Mouse (Mus musculus): Measurements from ENCODE around the gene Sectm1a. TPM values are rescaled to one million over a fixed set of nuclear protein-coding genes. Genes with fewer than 3 reads are reported as not detected.
"Not testable (repeated sequence)": the region's sequence is repeated elsewhere in the genome, so short reads cannot be mapped to it uniquely, and the experiment has no call there.

Gene Sectm1a
- polyA plus RNA-seq, 1 experiment from 2014 or later, result not detected

- no peak overlapping the region for H3K27ac ChIP-seq (ENCODE audit: low read length)
- H3K4me3 ChIP-seq (ENCODE audit: low read depth, low read length), result no peak overlapping the region
- no peak for ATAC-seq
- H3K4me2 ChIP-seq (ENCODE audit: low read length), result no peak overlapping the region
- no peaks in the 10 kb centered on the region for H3K4me1 ChIP-seq (ENCODE audit: control insufficient read depth, insufficient read depth, low read length)
- H3K36me3 ChIP-seq (ENCODE audit: control insufficient read depth, insufficient read depth, low read length), result no peaks in the 10 kb centered on the region
- 44% methylated on average over 1 of the region's 1 CpGs for whole genome bisulfite sequencing
- no peaks in the 10 kb centered on the region; the same call in 1 of the 2 replicates for H3K27me3 ChIP-seq (ENCODE audit: control insufficient read depth, insufficient read depth, low read depth, low read length)
- no peaks in the 10 kb centered on the region for H3K9me3 ChIP-seq (replicated peaks; ENCODE audit: control insufficient read depth, low read length, poor library complexity, severe bottlenecking)
- H3K9ac ChIP-seq (ENCODE audit: low read depth, low read length), result no peak overlapping the region
These were observed 35.7 kb downstream of the Sectm1a start for GRCm38 (mm10) chr11:121045286-121045685.

DNA sequence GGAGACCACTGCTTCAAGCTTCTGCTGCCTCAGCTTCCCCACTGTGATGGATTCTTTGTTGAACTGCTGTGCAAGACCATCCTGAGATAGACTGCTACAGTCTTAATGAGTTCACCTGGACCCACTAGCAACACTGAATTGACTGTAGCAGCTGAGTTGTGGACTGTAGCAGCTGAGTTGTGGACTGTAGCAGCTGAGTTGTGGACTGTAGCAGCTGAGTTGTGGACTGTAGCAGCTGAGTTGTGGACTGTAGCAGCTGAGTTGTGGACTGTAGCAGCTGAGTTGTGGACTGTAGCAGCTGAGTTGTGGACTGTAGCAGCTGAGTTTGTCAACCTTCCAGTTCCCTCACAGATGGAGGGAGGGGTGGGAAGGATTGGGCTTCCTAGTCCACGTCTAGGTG is 38.0 kb downstream of the Sectm1a start:
- WGBS, result 40% methylated on average over 1 of the region's 1 CpGs
- not testable (repeated sequence) for H3K27me3 ChIP-seq (ENCODE audit: control insufficient read depth, insufficient read depth, low read depth, low read length); H3K9me3 ChIP-seq (replicated peaks; ENCODE audit: control insufficient read depth, low read length, poor library complexity, severe bottlenecking); H3K4me3 ChIP-seq (ENCODE audit: low read depth, low read length); H3K36me3 ChIP-seq (ENCODE audit: control insufficient read depth, insufficient read depth, low read length); ATAC-seq; H3K9ac ChIP-seq (ENCODE audit: low read depth, low read length); H3K4me2 ChIP-seq (ENCODE audit: low read length); H3K27ac ChIP-seq (ENCODE audit: low read length); H3K4me1 ChIP-seq (ENCODE audit: control insufficient read depth, insufficient read depth, low read length)

DNA sequence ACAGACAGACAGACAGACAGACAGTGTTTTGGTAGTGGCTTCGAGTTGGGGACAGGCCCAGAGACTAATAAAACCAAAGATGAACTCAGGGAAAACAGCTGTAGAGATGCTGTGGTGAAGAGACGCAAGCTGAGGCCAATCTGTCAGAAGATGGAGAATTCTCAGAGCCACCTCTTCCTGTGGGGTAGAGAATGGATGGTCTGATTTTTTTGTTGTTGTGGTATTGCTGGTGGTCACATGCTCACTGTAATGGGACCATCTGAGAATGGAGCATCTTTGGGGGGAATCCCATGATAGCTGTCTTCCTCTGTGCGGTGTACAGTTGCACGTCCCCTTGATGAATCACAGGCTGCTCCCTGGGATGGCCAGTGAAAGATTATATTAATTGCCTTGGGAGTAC is 38.5 kb downstream of the Sectm1a start:
- Histone ChIP-seq H3K4me3 (ENCODE audit: low read depth, low read length) (no peak overlapping the region), H3K9me3 (replicated peaks; ENCODE audit: control insufficient read depth, low read length, poor library complexity, severe bottlenecking) (no peaks in the 10 kb centered on the region), H3K4me1 (ENCODE audit: control insufficient read depth, insufficient read depth, low read length) (no peaks in the 10 kb centered on the region), H3K36me3 (ENCODE audit: control insufficient read depth, insufficient read depth, low read length) (no peaks in the 10 kb centered on the region), H3K27me3 (ENCODE audit: control insufficient read depth, insufficient read depth, low read depth, low read length) (no peaks in the 10 kb centered on the region; the same call in 1 of the 2 replicates), H3K9ac (ENCODE audit: low read depth, low read length) (no peak overlapping the region), H3K27ac (ENCODE audit: low read length) (no peak overlapping the region), H3K4me2 (ENCODE audit: low read length) (no peak overlapping the region)
- WGBS, result 84% methylated on average over 4 of the region's 4 CpGs
- ATAC-seq, result no peak

GRCm38 (mm10) chr11:121041636-121042035 is 39.4 kb downstream of the Sectm1a start:
- Histone ChIP-seq H3K4me2 (ENCODE audit: low read length) (no peak overlapping the region), H3K4me1 (ENCODE audit: control insufficient read depth, insufficient read depth, low read length) (no peaks in the 10 kb centered on the region), H3K27ac (ENCODE audit: low read length) (no peak overlapping the region), H3K36me3 (ENCODE audit: control insufficient read depth, insufficient read depth, low read length) (no peaks in the 10 kb centered on the region), H3K27me3 (ENCODE audit: control insufficient read depth, insufficient read depth, low read depth, low read length) (no peaks in the 10 kb centered on the region), H3K9me3 (replicated peaks; ENCODE audit: control insufficient read depth, low read length, poor library complexity, severe bottlenecking) (no peaks in the 10 kb centered on the region), H3K4me3 (ENCODE audit: low read depth, low read length) (no peak overlapping the region), H3K9ac (ENCODE audit: low read depth, low read length) (no peak overlapping the region)
- no peak for ATAC-seq
- 67% methylated on average over 4 of the region's 4 CpGs for WGBS

- Histone ChIP-seq H3K9me3 (replicated peaks; ENCODE audit: control insufficient read depth, low read length, poor library complexity, severe bottlenecking) (no peaks in the 10 kb centered on the region), H3K4me1 (ENCODE audit: control insufficient read depth, insufficient read depth, low read length) (no peaks in the 10 kb centered on the region), H3K4me2 (ENCODE audit: low read length) (no peak overlapping the region), H3K36me3 (ENCODE audit: control insufficient read depth, insufficient read depth, low read length) (no peaks in the 10 kb centered on the region), H3K4me3 (ENCODE audit: low read depth, low read length) (no peak overlapping the region), H3K27me3 (ENCODE audit: control insufficient read depth, insufficient read depth, low read depth, low read length) (no peaks in the 10 kb centered on the region), H3K9ac (ENCODE audit: low read depth, low read length) (no peak overlapping the region), H3K27ac (ENCODE audit: low read length) (no peak overlapping the region)
- 5% methylated on average over 4 of the region's 4 CpGs for WGBS
- no peak for ATAC-seq
These were observed 39.8 kb downstream of the Sectm1a start for GRCm38 (mm10) chr11:121041212-121041611.

GRCm38 (mm10) chr11:121039302-121039701 is 41.7 kb downstream of the Sectm1a start, which contains the start of gene Cd7:
TSS of gene Cd7 (minus strand) at chr11:121039418.
- no peaks in the 10 kb centered on the region for H3K4me1 ChIP-seq (ENCODE audit: control insufficient read depth, insufficient read depth, low read length)
- ATAC-seq, result no peak
- no peaks in the 10 kb centered on the region for H3K36me3 ChIP-seq (ENCODE audit: control insufficient read depth, insufficient read depth, low read length)
- no peak within 1 kb of the TSS for H3K4me2 ChIP-seq (ENCODE audit: low read length)
- WGBS, result 74% methylated on average over 5 of the region's 5 CpGs
- H3K27me3 ChIP-seq (ENCODE audit: control insufficient read depth, insufficient read depth, low read depth, low read length), result no peaks in the 10 kb centered on the region
- no peak within 1 kb of the TSS for H3K9ac ChIP-seq (ENCODE audit: low read depth, low read length)
- no peaks in the 10 kb centered on the region for H3K9me3 ChIP-seq (replicated peaks; ENCODE audit: control insufficient read depth, low read length, poor library complexity, severe bottlenecking)
- no peak within 1 kb of the TSS for H3K4me3 ChIP-seq (ENCODE audit: low read depth, low read length)
- no peak within 1 kb of the TSS for H3K27ac ChIP-seq (ENCODE audit: low read length)

DNA sequence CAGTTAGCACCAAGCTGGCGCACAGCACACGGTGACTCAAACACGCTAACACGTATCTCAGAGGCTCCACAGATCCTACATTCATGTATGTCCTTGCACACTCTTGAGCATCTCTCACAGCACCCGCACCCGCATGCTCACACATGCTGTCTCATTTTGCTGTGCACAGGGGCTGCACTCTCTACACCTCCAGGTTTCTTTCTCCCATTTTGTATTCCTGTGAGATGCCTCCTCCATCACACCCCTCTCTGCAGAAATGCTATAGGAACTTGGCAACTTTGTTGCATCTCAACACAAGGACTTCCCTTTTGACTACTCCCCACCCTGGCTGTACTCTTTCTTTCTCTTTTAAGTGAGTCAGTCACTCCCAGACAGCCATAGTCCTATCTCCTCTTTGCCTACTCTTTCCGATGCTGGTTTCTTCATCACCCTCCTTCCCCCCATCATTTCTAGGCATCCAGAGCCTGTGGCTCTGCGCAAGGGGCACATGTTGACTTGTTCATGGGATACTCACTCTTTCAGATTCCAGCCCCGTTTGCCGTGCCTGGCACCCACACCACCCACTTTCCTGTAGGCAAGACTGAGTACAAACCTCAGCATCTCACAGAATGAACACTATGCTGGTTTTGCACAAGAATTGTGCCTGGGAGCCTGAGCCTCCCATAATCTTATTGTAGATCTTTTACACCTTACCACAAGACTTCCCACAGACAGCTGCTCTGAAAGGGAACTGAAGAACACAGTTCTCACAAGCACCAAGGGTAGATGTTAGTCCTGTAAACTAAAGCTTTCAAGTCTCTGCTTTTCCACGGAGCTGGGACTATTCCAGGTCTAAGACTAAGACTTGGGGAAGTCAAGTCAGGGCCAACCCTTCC is 42.4 kb downstream of the Sectm1a start:
- Histone ChIP-seq H3K4me1 (ENCODE audit: control insufficient read depth, insufficient read depth, low read length) (no peaks in the 10 kb centered on the region), H3K4me2 (ENCODE audit: low read length) (no peak overlapping the region), H3K4me3 (ENCODE audit: low read depth, low read length) (no peak overlapping the region), H3K27ac (ENCODE audit: low read length) (no peak overlapping the region), H3K9ac (ENCODE audit: low read depth, low read length) (no peak overlapping the region), H3K36me3 (ENCODE audit: control insufficient read depth, insufficient read depth, low read length) (no peaks in the 10 kb centered on the region), H3K9me3 (replicated peaks; ENCODE audit: control insufficient read depth, low read length, poor library complexity, severe bottlenecking) (no peaks in the 10 kb centered on the region), H3K27me3 (ENCODE audit: control insufficient read depth, insufficient read depth, low read depth, low read length) (no peaks in the 10 kb centered on the region)
- no peak for ATAC-seq
- WGBS, result 90% methylated on average over 11 of the region's 11 CpGs

DNA sequence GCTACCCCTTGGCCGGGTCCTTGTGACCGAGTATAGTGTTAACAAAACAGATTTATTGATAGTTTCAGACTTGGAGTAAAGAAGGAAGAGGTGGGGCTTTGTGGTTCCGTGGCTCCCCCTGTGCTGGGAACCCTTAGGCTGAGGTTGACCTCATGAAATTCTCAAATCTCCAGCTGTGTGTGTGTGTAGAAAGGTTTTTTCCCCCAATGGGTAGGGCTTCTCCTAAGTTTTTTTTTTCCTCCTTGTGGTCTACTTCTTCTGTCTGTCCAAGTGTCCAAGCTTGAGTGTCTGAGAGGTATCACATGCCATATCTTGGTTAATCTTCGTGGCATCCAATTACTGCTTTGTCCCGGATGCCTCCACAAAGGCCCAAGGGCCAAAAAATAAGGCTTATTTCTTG is 47.9 kb downstream of the Sectm1a start:
- Histone ChIP-seq H3K36me3 (ENCODE audit: control insufficient read depth, insufficient read depth, low read length) (no peaks in the 10 kb centered on the region), H3K27me3 (ENCODE audit: control insufficient read depth, insufficient read depth, low read depth, low read length) (no peaks in the 10 kb centered on the region), H3K4me1 (ENCODE audit: control insufficient read depth, insufficient read depth, low read length) (no peaks in the 10 kb centered on the region), H3K9ac (ENCODE audit: low read depth, low read length) (no peak overlapping the region), H3K9me3 (replicated peaks; ENCODE audit: control insufficient read depth, low read length, poor library complexity, severe bottlenecking) (no peaks in the 10 kb centered on the region), H3K27ac (ENCODE audit: low read length) (no peak overlapping the region), H3K4me3 (ENCODE audit: low read depth, low read length) (no peak overlapping the region), H3K4me2 (ENCODE audit: low read length) (no peak overlapping the region)
- ATAC-seq, result no peak
- WGBS, result 90% methylated on average over 5 of the region's 5 CpGs

- no peak overlapping the region for H3K4me2 ChIP-seq (ENCODE audit: low read length)
- H3K4me1 ChIP-seq (ENCODE audit: control insufficient read depth, insufficient read depth, low read length), result no peaks in the 10 kb centered on the region
- no peak overlapping the region for H3K27ac ChIP-seq (ENCODE audit: low read length)
- H3K36me3 ChIP-seq (ENCODE audit: control insufficient read depth, insufficient read depth, low read length), result no peaks in the 10 kb centered on the region
- ATAC-seq, result no peak
- no peak overlapping the region for H3K9ac ChIP-seq (ENCODE audit: low read depth, low read length)
- H3K9me3 ChIP-seq (replicated peaks; ENCODE audit: control insufficient read depth, low read length, poor library complexity, severe bottlenecking), result no peaks in the 10 kb centered on the region
- H3K27me3 ChIP-seq (ENCODE audit: control insufficient read depth, insufficient read depth, low read depth, low read length), result no peaks in the 10 kb centered on the region
- H3K4me3 ChIP-seq (ENCODE audit: low read depth, low read length), result no peak overlapping the region
- 81% methylated on average over 7 of the region's 7 CpGs for WGBS
These were observed 53.8 kb downstream of the Sectm1a start for GRCm38 (mm10) chr11:121027259-121027658.

Measured in midbrain, embryonic 16.5 days (tissue).